Mouse (Mus musculus): ENCODE results near the gene Pias3.

GRCm38 (mm10) chr3:96663432-96664239, 32.5 kb upstream of the Pias3 start:
- TF ChIP-seq CTCF (IDR thresholded peaks at IDR 0.05; ENCODE audit: low read depth), result peak; percentile 76
- no peak for TF ChIP-seq EP300 (IDR thresholded peaks at IDR 0.05; ENCODE audit: low read depth)

Data from liver, embryonic 14.5 days (tissue).